Mouse (Mus musculus) embryonic fibroblast, embryonic 13.5 days (primary cell): ENCODE measurements around the gene Rrnad1.
A peak's percentile ranks its signal among the peaks of the same experiment; 100 is the strongest.

Experiments used
- CTCF ChIP-seq: IDR thresholded peaks from 2 replicates; pipeline ENCODE4 v1.5.1; 2011; ENCODE audit warnings: mild to moderate bottlenecking, control low read depth, low read length, moderate library complexity, borderline replicate concordance; ENCODE audit not compliant: insufficient read depth
- POLR2A ChIP-seq: IDR thresholded peaks from 2 replicates; pipeline ENCODE4 v1.6.1; 2011; ENCODE audit warnings: low read depth, mild to moderate bottlenecking, control low read depth, low read length, moderate library complexity

DNA sequence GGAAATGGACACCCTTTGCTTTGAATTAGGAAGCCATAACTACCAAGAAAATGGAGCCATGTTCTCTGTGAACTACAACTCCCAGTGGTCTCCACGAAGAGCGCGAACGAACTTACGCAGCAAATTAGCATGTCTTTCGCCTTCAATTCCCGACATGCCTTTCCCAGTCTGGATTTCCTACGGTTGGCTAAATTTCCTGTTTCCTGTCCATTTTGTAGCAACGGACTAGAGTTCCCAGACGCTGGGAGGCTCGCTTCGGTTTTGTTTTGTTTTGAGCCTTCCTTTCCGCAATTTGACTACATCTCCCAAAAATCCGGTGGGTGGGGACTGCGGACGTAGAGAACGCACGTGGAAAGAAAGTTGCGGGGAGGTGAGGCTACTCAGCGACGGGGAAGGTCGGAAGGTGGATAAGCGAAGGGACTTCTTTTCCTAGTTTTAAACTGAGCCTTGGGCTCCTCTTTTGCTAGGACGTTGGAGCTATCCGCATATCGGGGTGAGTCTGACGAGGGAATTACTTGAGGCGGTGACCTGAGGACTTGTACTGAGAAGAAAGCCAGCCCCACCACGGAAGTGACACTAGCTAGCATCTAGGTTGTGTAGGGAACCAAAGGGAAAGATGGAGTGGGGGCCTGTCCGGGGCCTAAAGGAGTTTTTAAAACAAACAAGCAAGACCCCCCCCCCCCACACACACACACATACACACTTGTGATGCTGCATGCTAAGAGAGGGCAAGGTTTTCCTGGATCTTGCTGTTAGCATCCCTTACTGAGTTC, 11.0 kb downstream of the Rrnad1 start, which contains the start of gene Mrpl24:
- TF ChIP-seq CTCF (no peak), POLR2A (peak; percentile 62)
